Mouse (Mus musculus) liver, postnatal 0 days (tissue): Measurements from ENCODE around the gene Zswim1. TPM values are rescaled to one million over a fixed set of nuclear protein-coding genes. Genes with fewer than 3 reads are reported as not detected.

Experiments
- ATAC-seq: fragments of 200-750 bp; cut with Nextera tagmentation; 2 replicates; pipeline ENCODE4 v1.8.0; 2017; ENCODE audit warnings: mild to moderate bottlenecking, moderate library complexity
- DNase-seq: peaks from one replicate; pipeline ENCODE4 v3.0.0-alpha.2; 2016
- H3K27ac ChIP-seq: fragments of 300-500 bp; sonication (generic); 2 replicates; pipeline ENCODE4 v1.5.1; 2014; ENCODE audit warnings: antibody characterized with exemption, moderate library complexity, mild to moderate bottlenecking, low read depth
- H3K27me3 ChIP-seq: fragments of 300-500 bp; sonication (generic); 2 replicates; pipeline ENCODE4 v1.6.1; 2014; ENCODE audit warnings: low read length, control low read depth, mixed read lengths; ENCODE audit not compliant: insufficient read depth
- H3K36me3 ChIP-seq: fragments of 300-500 bp; sonication (generic); replicated peaks from 2 replicates; pipeline ENCODE4 v1.6.1; 2014; ENCODE audit warnings: mild to moderate bottlenecking, control low read depth, low read length, moderate library complexity, mixed read lengths; ENCODE audit not compliant: insufficient read depth
- H3K4me1 ChIP-seq: fragments of 300-500 bp; sonication (generic); 2 replicates; pipeline ENCODE4 v1.6.1; 2014; ENCODE audit warnings: antibody characterized with exemption, mild to moderate bottlenecking, control low read depth; ENCODE audit not compliant: insufficient read depth
- H3K4me2 ChIP-seq: fragments of 300-500 bp; sonication (generic); 2 replicates; pipeline ENCODE4 v1.6.1; 2014; ENCODE audit warnings: low read depth, mild to moderate bottlenecking, low read length, moderate library complexity, mixed read lengths
- H3K4me3 ChIP-seq: fragments of 300-500 bp; sonication (generic); 2 replicates; pipeline ENCODE4 v1.5.1; 2014; ENCODE audit warnings: low read depth, low read length
- H3K9ac ChIP-seq: fragments of 300-500 bp; sonication (generic); replicated peaks from 2 replicates; pipeline ENCODE4 v1.6.1; 2014; ENCODE audit warnings: mild to moderate bottlenecking, moderate library complexity
- H3K9me3 ChIP-seq: fragments of 300-500 bp; sonication (generic); 2 replicates; pipeline ENCODE4 v1.6.1; 2016; ENCODE audit warnings: mild to moderate bottlenecking, control low read depth, low read length, mixed read lengths
- CTCF ChIP-seq: sonication (generic); IDR thresholded peaks from 2 replicates; pipeline ENCODE4 v1.5.1; 2016; ENCODE audit warnings: antibody characterized with exemption, low read depth
- EP300 ChIP-seq: IDR thresholded peaks from 2 replicates; pipeline ENCODE4 v1.6.1; 2016; ENCODE audit warnings: antibody characterized with exemption, low read depth, mild to moderate bottlenecking
- WGBS: fragments of 180-500 bp; shearing (Covaris S2); extraction: QIAGEN DNeasy Blood & Tissue Kit; methylation state at CpG from one replicate; pipeline ENCODE4 v1.1.7; 2014; ENCODE audit not compliant: insufficient replicate concordance; 5-methylcytosine and 5-hydroxymethylcytosine counted together
- polyA plus RNA-seq: library from polyadenylated mRNA; unstranded; fragments of >200 nt; fragmentation: Nextera tagmentation; extraction: Ambion mirVana; gene quantifications from 2 replicates; pipeline ENCODE4 v1.2.1, GENCODE M21; 2015

Gene Zswim1
- 3.1 TPM in 2 replicates for polyA plus RNA-seq

GRCm38 (mm10) chr2:164822636-164823165, at the start of gene Zswim1:
TSS of gene Zswim1 (plus strand) at chr2:164822686.
- peak within 1 kb of the TSS; percentile 74 for H3K9ac ChIP-seq
- DNase-seq (peak; percentile 99), ATAC-seq (peak; percentile 100)
- peaks cover 27% of the 10 kb centered on the region; the same call in 1 of the 2 replicates for H3K36me3 ChIP-seq
- peak within 1 kb of the TSS; percentile 75 for H3K4me3 ChIP-seq
- no peaks in the 10 kb centered on the region for H3K27me3 ChIP-seq
- no peaks in the 10 kb centered on the region for H3K9me3 ChIP-seq
- TF ChIP-seq CTCF (0 out of 2 replicates have a peak, but pooled peaks have one; percentile 6), EP300 (no peak)
- H3K4me1 ChIP-seq, result peaks cover 13% of the 10 kb centered on the region
- H3K4me2 ChIP-seq, result peak within 1 kb of the TSS; percentile 91
- H3K27ac ChIP-seq, result peak within 1 kb of the TSS; percentile 84
- 1% methylated on average over 32 of the region's 32 CpGs for WGBS

GRCm38 (mm10) chr2:164773229-164773988, 49.1 kb upstream of the Zswim1 start:
- H3K4me3 ChIP-seq, result peak overlapping the region; percentile 0; the same call in 1 of the 2 replicates
- WGBS, result 68% methylated on average over 14 of the region's 14 CpGs
- DNase-seq (no peak), ATAC-seq (no peak)
- TF ChIP-seq EP300 (no peak), CTCF (no peak)
- peaks cover 27% of the 10 kb centered on the region for H3K4me1 ChIP-seq
- peak overlapping the region; percentile 3 for H3K9ac ChIP-seq
- peaks cover 24% of the 10 kb centered on the region for H3K36me3 ChIP-seq
- H3K4me2 ChIP-seq, result peak overlapping the region; percentile 94
- H3K27ac ChIP-seq, result peak overlapping the region; percentile 86
- H3K9me3 ChIP-seq, result no peaks in the 10 kb centered on the region
- peaks cover 6% of the 10 kb centered on the region; the same call in 1 of the 2 replicates for H3K27me3 ChIP-seq

DNA sequence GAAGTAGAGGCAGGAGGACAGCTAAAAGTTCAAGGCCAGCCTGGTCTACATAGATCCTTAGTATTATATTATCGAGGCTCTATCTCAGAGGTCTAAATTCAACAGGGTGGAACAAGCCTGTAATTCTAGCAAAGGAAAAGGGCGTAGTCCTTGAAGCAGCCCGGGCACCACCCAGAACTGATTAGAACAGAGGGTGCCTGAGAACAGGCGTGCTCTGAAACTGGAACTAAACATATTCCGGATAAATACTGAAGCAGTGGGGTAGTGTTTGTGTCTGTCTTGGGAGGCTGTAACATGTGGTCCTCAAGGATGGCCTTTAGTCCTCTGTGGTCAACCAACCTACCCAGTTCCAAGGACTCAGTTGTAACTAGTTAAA, 48.5 kb upstream of the Zswim1 start:
- H3K27ac ChIP-seq, result peak overlapping the region; percentile 86
- no peak for DNase-seq
- peak; percentile 16; the same call in 1 of the 2 replicates for ATAC-seq
- H3K27me3 ChIP-seq, result peaks cover 6% of the 10 kb centered on the region; the same call in 1 of the 2 replicates
- 47% methylated on average over 5 of the region's 5 CpGs for WGBS
- no peak for TF ChIP-seq CTCF
- peak; percentile 53 for TF ChIP-seq EP300
- H3K9me3 ChIP-seq, result no peaks in the 10 kb centered on the region
- H3K4me3 ChIP-seq, result peak overlapping the region; percentile 0; the same call in 1 of the 2 replicates
- H3K9ac ChIP-seq, result peak overlapping the region; percentile 3
- peak overlapping the region; percentile 94 for H3K4me2 ChIP-seq
- peaks cover 24% of the 10 kb centered on the region for H3K36me3 ChIP-seq
- peaks cover 27% of the 10 kb centered on the region for H3K4me1 ChIP-seq

DNA sequence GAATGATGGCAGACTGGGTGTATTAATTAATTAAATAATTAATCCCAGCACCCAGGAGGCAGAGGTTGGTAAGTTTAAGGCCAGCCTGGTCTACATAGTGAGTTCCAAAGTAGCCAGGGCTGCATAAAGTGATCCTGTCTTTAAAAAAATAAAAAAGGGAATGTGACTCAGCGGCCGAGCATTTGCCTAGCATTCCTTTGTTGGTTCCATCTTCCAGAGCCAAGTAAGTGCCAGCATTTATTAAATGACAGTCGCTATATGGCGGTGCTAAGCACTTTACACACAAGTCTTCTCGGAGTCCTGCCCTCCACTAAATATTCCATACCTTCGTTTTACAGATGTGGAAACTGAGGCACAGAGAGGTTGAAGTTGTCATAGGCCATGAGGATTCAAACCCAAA, 46.4 kb upstream of the Zswim1 start:
- Histone ChIP-seq H3K4me2 (no peak overlapping the region), H3K9ac (no peak overlapping the region), H3K27me3 (peaks cover 6% of the 10 kb centered on the region; the same call in 1 of the 2 replicates), H3K4me3 (no peak overlapping the region), H3K27ac (no peak overlapping the region), H3K36me3 (peaks cover 23% of the 10 kb centered on the region), H3K4me1 (peaks cover 19% of the 10 kb centered on the region), H3K9me3 (no peaks in the 10 kb centered on the region)
- ATAC-seq (no peak), DNase-seq (no peak)
- 83% methylated on average over 6 of the region's 6 CpGs for WGBS
- TF ChIP-seq EP300 (no peak), CTCF (no peak)

GRCm38 (mm10) chr2:164776801-164777200, 45.7 kb upstream of the Zswim1 start:
- Histone ChIP-seq H3K4me2 (no peak overlapping the region), H3K9me3 (no peaks in the 10 kb centered on the region), H3K9ac (no peak overlapping the region), H3K4me1 (peaks cover 13% of the 10 kb centered on the region), H3K27ac (no peak overlapping the region), H3K27me3 (peaks cover 6% of the 10 kb centered on the region; the same call in 1 of the 2 replicates), H3K4me3 (no peak overlapping the region), H3K36me3 (peaks cover 16% of the 10 kb centered on the region)
- no peak for ATAC-seq
- WGBS, result 60% methylated on average over 17 of the region's 17 CpGs
- DNase-seq, result no peak
- TF ChIP-seq CTCF, result no peak
- no peak for TF ChIP-seq EP300

GRCm38 (mm10) chr2:164777246-164778014, 45.1 kb upstream of the Zswim1 start:
- WGBS, result 79% methylated on average over 30 of the region's 30 CpGs
- peaks cover 8% of the 10 kb centered on the region for H3K4me1 ChIP-seq
- TF ChIP-seq EP300 (no peak), CTCF (no peak)
- H3K4me2 ChIP-seq, result no peak overlapping the region
- H3K27me3 ChIP-seq, result peaks cover 6% of the 10 kb centered on the region; the same call in 1 of the 2 replicates
- H3K4me3 ChIP-seq, result no peak overlapping the region
- no peak overlapping the region for H3K9ac ChIP-seq
- no peak for DNase-seq
- no peak overlapping the region for H3K27ac ChIP-seq
- ATAC-seq, result no peak
- peaks cover 10% of the 10 kb centered on the region for H3K36me3 ChIP-seq
- no peaks in the 10 kb centered on the region for H3K9me3 ChIP-seq
